ENCODE assay signal across 8 mouse cellular contexts in genomic region chr15:59864746-59865499, GRCm38 (mm10).
DNase-seq lines count a peak whose midpoint lies in the region; ATAC-seq and TF ChIP-seq lines count a peak whose summit lies in the region.

No protein-coding gene starts in this region.

- H3K4me3 ChIP-seq in ES-Bruce4 (ENCODE audit: low read depth, low read length): no peak overlapping the region
- no peak overlapping the region for H3K4me3 ChIP-seq in embryonic facial prominence, embryonic 11.5 days (ENCODE audit: low read depth, low read length)
- no peak overlapping the region for H3K4me3 ChIP-seq in hindbrain, embryonic 16.5 days (ENCODE audit: low read length)

- no peak for TF ChIP-seq EP300 in ES-Bruce4 (IDR thresholded peaks at IDR 0.05; ENCODE audit: insufficient read depth, low read depth, low read length)

- peak; percentile 37 for TF ChIP-seq CTCF in ES-Bruce4 (IDR thresholded peaks at IDR 0.05; ENCODE audit: low read depth, low read length)

- no peaks in the 10 kb centered on the region for H3K4me1 ChIP-seq in ES-Bruce4 (ENCODE audit: control insufficient read depth, insufficient read depth, low read length)
- no peaks in the 10 kb centered on the region for H3K4me1 ChIP-seq in embryonic facial prominence, embryonic 11.5 days (ENCODE audit: control insufficient read depth, insufficient read depth, low read length)
- H3K4me1 ChIP-seq in hindbrain, embryonic 16.5 days (ENCODE audit: control insufficient read depth, insufficient read depth, low read depth, low read length): no peaks in the 10 kb centered on the region

- no peak for ATAC-seq in embryonic facial prominence, embryonic 11.5 days (replicated peaks; ENCODE audit: insufficient number of reproducible peaks, low FRiP score, low TSS enrichment, low read depth)
- ATAC-seq in hindbrain, embryonic 16.5 days: no peak

- no peaks in the 10 kb centered on the region for H3K36me3 ChIP-seq in ES-Bruce4 (ENCODE audit: control insufficient read depth, insufficient read depth, low read length, poor library complexity, severe bottlenecking)
- H3K36me3 ChIP-seq in embryonic facial prominence, embryonic 11.5 days (replicated peaks; ENCODE audit: control insufficient read depth, insufficient read depth, low read depth, low read length): no peaks in the 10 kb centered on the region
- H3K36me3 ChIP-seq in hindbrain, embryonic 16.5 days (ENCODE audit: control insufficient read depth, insufficient read depth, low read length): no peaks in the 10 kb centered on the region

- DNase-seq in heart, adult 18-20 months: peak; percentile 41
- no peak for DNase-seq in heart, postnatal 25 days (ENCODE audit: low spot score)
- DNase-seq in embryonic facial prominence, embryonic 11.5 days (ENCODE audit: low spot score): peak; percentile 82
- peak; percentile 68 for DNase-seq in lung, postnatal 36 days
- peak; percentile 60 for DNase-seq in thymus, postnatal 0 days (ENCODE audit: low spot score)
- no peak for DNase-seq in gastrocnemius, postnatal 4 days (ENCODE audit: low spot score in 2 of 2)

- intact Hi-C loops in heart, postnatal 25 days (cut with DNase I): loop anchor here (1.0 kb wide), 1 partner anchor 476 kb away; no protein-coding TSS in a partner anchor

- no peak overlapping the region for H3K9ac ChIP-seq in ES-Bruce4 (ENCODE audit: low read depth, poor library complexity, severe bottlenecking)
- H3K9ac ChIP-seq in embryonic facial prominence, embryonic 11.5 days (replicated peaks; ENCODE audit: low read length): no peak overlapping the region
- no peak overlapping the region for H3K9ac ChIP-seq in hindbrain, embryonic 16.5 days (ENCODE audit: low read depth, low read length)

- no peak overlapping the region for H3K4me2 ChIP-seq in embryonic facial prominence, embryonic 11.5 days (ENCODE audit: low read depth, low read length)
- peak overlapping the region; percentile 12; the same call in 1 of the 2 replicates for H3K4me2 ChIP-seq in hindbrain, embryonic 16.5 days (ENCODE audit: low read length)

- no peak overlapping the region for H3K27ac ChIP-seq in ES-Bruce4 (ENCODE audit: insufficient read depth, low read length)
- H3K27ac ChIP-seq in embryonic facial prominence, embryonic 11.5 days (replicated peaks; ENCODE audit: low read depth, low read length): no peak overlapping the region
- H3K27ac ChIP-seq in hindbrain, embryonic 16.5 days (ENCODE audit: low read depth, low read length): no peak overlapping the region

- 53% methylated on average over 18 of the region's 18 CpGs for WGBS in embryonic facial prominence, embryonic 11.5 days
- 54% methylated on average over 18 of the region's 18 CpGs for WGBS in hindbrain, embryonic 16.5 days

- no peak for TF ChIP-seq POLR2A in ES-Bruce4 (IDR thresholded peaks at IDR 0.05; ENCODE audit: insufficient read depth, low read length)

- no peaks in the 10 kb centered on the region for H3K27me3 ChIP-seq in ES-Bruce4 (ENCODE audit: control insufficient read depth, insufficient read depth, low read length, poor library complexity, severe bottlenecking)
- H3K27me3 ChIP-seq in embryonic facial prominence, embryonic 11.5 days (ENCODE audit: control insufficient read depth, insufficient read depth, low read length): no peaks in the 10 kb centered on the region
- H3K27me3 ChIP-seq in hindbrain, embryonic 16.5 days (replicated peaks; ENCODE audit: control insufficient read depth, insufficient read depth, low read length): no peaks in the 10 kb centered on the region

- H3K9me3 ChIP-seq in ES-Bruce4 (replicated peaks; ENCODE audit: control insufficient read depth, insufficient read depth, low read length, poor library complexity, severe bottlenecking): peaks cover 3% of the 10 kb centered on the region
- H3K9me3 ChIP-seq in embryonic facial prominence, embryonic 11.5 days (replicated peaks; ENCODE audit: control insufficient read depth, low read length): no peaks in the 10 kb centered on the region
- 0 out of 2 replicates have a peak, but pooled peaks cover under 1% of the 10 kb centered on the region for H3K9me3 ChIP-seq in hindbrain, embryonic 16.5 days (ENCODE audit: control insufficient read depth, low read length)

Comparison
In these comparisons a context has a peak if more than half of its experiments do, and no peak if none do; other contexts are left out.
1. DNase-seq: peak in heart, adult 18-20 months (2 of 2), embryonic facial prominence, embryonic 11.5 days (single experiment), lung, postnatal 36 days (single experiment) and thymus, postnatal 0 days (single experiment); none in heart, postnatal 25 days (single experiment) and gastrocnemius, postnatal 4 days (0 of 2).